Mouse (Mus musculus) MEL (cell line): Measurements from ENCODE around the gene Lce1l. TPM values are rescaled to one million over a fixed set of nuclear protein-coding genes. Genes with fewer than 3 reads are reported as not detected.

ENCODE experiments used
- DNase-seq: peaks from one replicate; pipeline ENCODE4 v3.0.0; 2011; ENCODE audit warnings: low read depth, low spot score
- H3K27ac ChIP-seq: 2 replicates; pipeline ENCODE4 v1.5.1; 2012; ENCODE audit warnings: low read depth, mild to moderate bottlenecking, control low read depth, low read length, moderate library complexity; ENCODE audit not compliant: control insufficient read depth
- H3K27me3 ChIP-seq, 2 experiments: fragments of 150-350 bp in 1 of 2; sonication (generic) in 1 of 2; 2 replicates each; pipeline ENCODE4 v1.6.1; 2012; ENCODE audit warnings: low read length in 2 of 2, mild to moderate bottlenecking in 2 of 2, improper control_type of control experiment in 1 of 2, moderate library complexity in 1 of 2; ENCODE audit not compliant: insufficient read depth in 2 of 2, control insufficient read depth in 1 of 2
- H3K36me3 ChIP-seq, 2 experiments: 2 replicates each; pipeline ENCODE4 v1.6.1; 2012 to 2014; ENCODE audit warnings: low read length in 2 of 2, improper control_type of control experiment in 1 of 2, inconsistent platforms in 1 of 2, mild to moderate bottlenecking in 1 of 2; ENCODE audit not compliant: insufficient read depth in 2 of 2, control insufficient read depth in 1 of 2
- H3K4me1 ChIP-seq, 2 experiments: fragments of 150-350 bp in 1 of 2; sonication (generic) in 1 of 2; 2 replicates each; pipeline ENCODE4 v1.6.1; 2012; ENCODE audit warnings: low read length in 2 of 2, improper control_type of control experiment in 1 of 2, mild to moderate bottlenecking in 1 of 2; ENCODE audit not compliant: insufficient read depth in 2 of 2, control insufficient read depth in 1 of 2
- H3K4me3 ChIP-seq, 2 experiments: fragments of 150-350 bp in 1 of 2; sonication (generic) in 1 of 2; 2 replicates each; pipeline ENCODE4 v1.5.1; 2012; ENCODE audit warnings: low read depth in 2 of 2, low read length in 2 of 2, mild to moderate bottlenecking in 2 of 2, moderate library complexity in 2 of 2, control low read depth in 1 of 2, improper control_type of control experiment in 1 of 2; ENCODE audit not compliant: control insufficient read depth in 1 of 2, insufficient read depth in 1 of 2
- H3K79me2 ChIP-seq: 2 replicates; pipeline ENCODE4 v1.6.1; 2012; ENCODE audit warnings: mild to moderate bottlenecking, low read length, moderate library complexity; ENCODE audit not compliant: control insufficient read depth, poor library complexity, insufficient read depth
- H3K9ac ChIP-seq: 2 replicates; pipeline ENCODE4 v1.6.1; 2012; ENCODE audit warnings: low read depth, mild to moderate bottlenecking, control low read depth, low read length, moderate library complexity; ENCODE audit not compliant: control insufficient read depth, poor library complexity, severe bottlenecking
- H3K9me3 ChIP-seq: fragments of 150-350 bp; sonication (generic); replicated peaks from 2 replicates; pipeline ENCODE4 v1.6.1; 2012; ENCODE audit warnings: mild to moderate bottlenecking, low read length, improper control_type of control experiment, moderate library complexity; ENCODE audit not compliant: insufficient read depth
- BHLHE40 ChIP-seq: IDR thresholded peaks from 2 replicates; pipeline ENCODE4 v1.6.1; 2012; ENCODE audit warnings: low read depth, mild to moderate bottlenecking, inconsistent platforms, low read length, improper control_type of control experiment, borderline replicate concordance
- CHD1 ChIP-seq: IDR thresholded peaks from 2 replicates; pipeline ENCODE4 v1.6.1; 2012; ENCODE audit warnings: low read depth, mild to moderate bottlenecking, inconsistent platforms, low read length, improper control_type of control experiment
- CHD2 ChIP-seq: IDR thresholded peaks from 2 replicates; pipeline ENCODE4 v1.6.1; 2011; ENCODE audit warnings: low read length, improper control_type of control experiment
- CTCF ChIP-seq, 3 experiments: IDR thresholded peaks in 2 of 3; conservative IDR thresholded peaks in 1 of 3; 2 replicates each; pipeline ENCODE4 v1.5.1; 2011 to 2012; ENCODE audit warnings: low read length in 3 of 3, low read depth in 2 of 3, mild to moderate bottlenecking in 2 of 3, improper control_type of control experiment in 1 of 3, inconsistent platforms in 1 of 3, mixed read lengths in 1 of 3, moderate library complexity in 1 of 3; ENCODE audit not compliant: control insufficient read depth in 1 of 3, insufficient read depth in 1 of 3, poor library complexity in 1 of 3, severe bottlenecking in 1 of 3
- E2F4 ChIP-seq: IDR thresholded peaks from 2 replicates; pipeline ENCODE4 v1.6.1; 2011; ENCODE audit warnings: low read depth, low read length, improper control_type of control experiment, borderline replicate concordance
- EP300 ChIP-seq, 2 experiments: IDR thresholded peaks; 2 replicates each; pipeline ENCODE4 v1.6.1; 2011; ENCODE audit warnings: improper control_type of control experiment in 2 of 2, low read length in 2 of 2, low read depth in 1 of 2, mild to moderate bottlenecking in 1 of 2
- ETS1 ChIP-seq: IDR thresholded peaks from 2 replicates; pipeline ENCODE4 v1.6.1; 2012; ENCODE audit warnings: low read depth, mild to moderate bottlenecking, inconsistent platforms, low read length, improper control_type of control experiment, moderate library complexity
- GABPA ChIP-seq: IDR thresholded peaks from 2 replicates; pipeline ENCODE4 v1.6.1; 2012; ENCODE audit warnings: low read depth, mild to moderate bottlenecking, inconsistent platforms, low read length, improper control_type of control experiment, moderate library complexity
- GATA1 ChIP-seq: IDR thresholded peaks from 2 replicates; pipeline ENCODE4 v1.6.1; 2011; ENCODE audit warnings: low read depth, low read length, improper control_type of control experiment
- HCFC1 ChIP-seq: IDR thresholded peaks from 2 replicates; pipeline ENCODE4 v1.6.1; 2012; ENCODE audit warnings: low read depth, mild to moderate bottlenecking, inconsistent platforms, low read length, improper control_type of control experiment, moderate library complexity
- JUND ChIP-seq: IDR thresholded peaks from 2 replicates; pipeline ENCODE4 v1.6.1; 2011; ENCODE audit warnings: low read depth, mild to moderate bottlenecking, improper control_type of control experiment, low read length
- KAT2A ChIP-seq: conservative IDR thresholded peaks from 2 replicates; pipeline ENCODE4 v1.6.1; 2012; ENCODE audit warnings: low read depth, low read length, improper control_type of control experiment, inconsistent platforms
- MAZ ChIP-seq: IDR thresholded peaks from 2 replicates; pipeline ENCODE4 v1.6.1; 2012; ENCODE audit warnings: low read depth, mild to moderate bottlenecking, inconsistent platforms, low read length, improper control_type of control experiment
- MXI1 ChIP-seq: IDR thresholded peaks from 2 replicates; pipeline ENCODE4 v1.6.1; 2011; ENCODE audit warnings: mild to moderate bottlenecking, low read depth, low read length, improper control_type of control experiment
- MYB ChIP-seq: IDR thresholded peaks from 2 replicates; pipeline ENCODE4 v1.6.1; 2011; ENCODE audit warnings: mild to moderate bottlenecking, low read depth, low read length, improper control_type of control experiment
- MYC ChIP-seq: IDR thresholded peaks from 2 replicates; pipeline ENCODE4 v1.6.1; 2011; ENCODE audit warnings: low read depth, mild to moderate bottlenecking, low read length, improper control_type of control experiment, moderate library complexity
- NELFE ChIP-seq: IDR thresholded peaks from 2 replicates; pipeline ENCODE4 v1.6.1; 2011; ENCODE audit warnings: low read depth, low read length, improper control_type of control experiment
- POLR2AphosphoS2 ChIP-seq: IDR thresholded peaks from 2 replicates; pipeline ENCODE4 v1.6.1; 2011; ENCODE audit warnings: low read length, improper control_type of control experiment
- RCOR1 ChIP-seq: IDR thresholded peaks from 2 replicates; pipeline ENCODE4 v1.6.1; 2012; ENCODE audit warnings: low read depth, mild to moderate bottlenecking, inconsistent platforms, low read length, improper control_type of control experiment
- SIN3A ChIP-seq: IDR thresholded peaks from 2 replicates; pipeline ENCODE4 v1.6.1; 2012; ENCODE audit warnings: low read length, improper control_type of control experiment, inconsistent platforms
- SMC3 ChIP-seq: IDR thresholded peaks from 2 replicates; pipeline ENCODE4 v1.6.1; 2011; ENCODE audit warnings: low read depth, low read length, improper control_type of control experiment
- TBP ChIP-seq: IDR thresholded peaks from 2 replicates; pipeline ENCODE4 v1.8.0; 2011; ENCODE audit warnings: low read depth, low read length, improper control_type of control experiment
- TCF12 ChIP-seq: IDR thresholded peaks from 2 replicates; pipeline ENCODE4 v1.6.1; 2014; ENCODE audit warnings: low read depth, mild to moderate bottlenecking, inconsistent platforms, low read length, improper control_type of control experiment, moderate library complexity
- UBTF ChIP-seq: IDR thresholded peaks from 2 replicates; pipeline ENCODE4 v1.6.1; 2012; ENCODE audit warnings: low read depth, mild to moderate bottlenecking, inconsistent platforms, low read length, improper control_type of control experiment, moderate library complexity, borderline replicate concordance; ENCODE audit not compliant: insufficient read depth
- USF1 ChIP-seq: IDR thresholded peaks from 2 replicates; pipeline ENCODE4 v1.6.1; 2014; ENCODE audit warnings: low read depth, mild to moderate bottlenecking, inconsistent platforms, low read length, improper control_type of control experiment, moderate library complexity
- USF2 ChIP-seq, 2 experiments: IDR thresholded peaks; 2 replicates each; pipeline ENCODE4 v1.6.1; 2011 to 2012; ENCODE audit warnings: improper control_type of control experiment in 2 of 2, low read length in 2 of 2, borderline replicate concordance in 1 of 2, inconsistent platforms in 1 of 2, low read depth in 1 of 2, mild to moderate bottlenecking in 1 of 2; ENCODE audit not compliant: insufficient read depth in 1 of 2
- ZC3H11A ChIP-seq: IDR thresholded peaks from 2 replicates; pipeline ENCODE4 v1.6.1; 2012; ENCODE audit warnings: low read depth, mild to moderate bottlenecking, inconsistent platforms, low read length, improper control_type of control experiment
- ZKSCAN1 ChIP-seq: IDR thresholded peaks from 2 replicates; pipeline ENCODE4 v1.6.1; 2012; ENCODE audit warnings: low read depth, mild to moderate bottlenecking, inconsistent platforms, low read length, improper control_type of control experiment, moderate library complexity
- ZNF384 ChIP-seq: IDR thresholded peaks from 2 replicates; pipeline ENCODE4 v1.6.1; 2012; ENCODE audit warnings: low read depth, mild to moderate bottlenecking, inconsistent platforms, low read length, improper control_type of control experiment
- polyA plus RNA-seq, 2 experiments: library from polyadenylated mRNA; stranded (reverse) in 1 of 2; unstranded in 1 of 2; fragments of >175 nt in 1 of 2; fragments of >200 nt in 1 of 2; gene quantifications; 2 replicates each; pipeline versions ENCODE4 v1.2.1 to v1.2.4; 2012; ENCODE audit warnings: low replicate concordance in 2 of 2, low read depth in 1 of 2; ENCODE audit not compliant: insufficient read length in 2 of 2, insufficient read depth in 1 of 2, missing spikeins in 1 of 2
- total RNA-seq: library from RNA; depleted of rRNA; stranded (reverse); fragments of 300-350 nt; gene quantifications from 2 replicates; pipeline ENCODE4 v1.2.3, GENCODE M21; 2012

Lce1l gene
- total and polyA plus RNA-seq, 3 experiments, result not detected

- TF ChIP-seq GATA1 (no peak), JUND (no peak)
These were observed 23.1 kb upstream of the Lce1l start (continued) for GRCm38 (mm10) chr3:92874180-92874579.

- Histone ChIP-seq H3K27ac (no peak within 1 kb of the TSS), H3K4me1 (no peaks in the 10 kb centered on the region)
- TF ChIP-seq GABPA, result no peak
- no peak for TF ChIP-seq UBTF
- no peak for TF ChIP-seq SMC3
- TF ChIP-seq HCFC1, result no peak
- no peak for TF ChIP-seq MYC
- no peak for TF ChIP-seq NELFE
- no peak for TF ChIP-seq MAZ
- TF ChIP-seq CHD2, result no peak
- no peak for TF ChIP-seq CTCF (IDR thresholded peaks at IDR 0.05 in 2 of 3, conservative IDR thresholded peaks at IDR 0.05 in 1 of 3; ENCODE audit: control insufficient read depth in 1 of 3, insufficient read depth in 1 of 3, low read depth in 2 of 3, low read length in 3 of 3, poor library complexity in 1 of 3, severe bottlenecking in 1 of 3)
- no peak for TF ChIP-seq TBP
- TF ChIP-seq USF2 (IDR thresholded peaks at IDR 0.05; ENCODE audit: borderline replicate concordance in 1 of 2, insufficient read depth in 1 of 2, low read depth in 1 of 2, low read length in 2 of 2), result no peak
- TF ChIP-seq E2F4, result no peak
- no peak for TF ChIP-seq EP300 (IDR thresholded peaks at IDR 0.05; ENCODE audit: low read depth in 1 of 2, low read length in 2 of 2)
- no peak for TF ChIP-seq POLR2AphosphoS2
- TF ChIP-seq KAT2A, result no peak
- no peak for TF ChIP-seq SIN3A
- TF ChIP-seq, all 39 proteins: peak for 0
- no peak within 1 kb of the TSS for H3K4me3 ChIP-seq
- H3K9me3 ChIP-seq, result no peaks in the 10 kb centered on the region
- H3K27me3 ChIP-seq, result no peaks in the 10 kb centered on the region
- no peak for DNase-seq
- H3K79me2 ChIP-seq, result no peaks in the 10 kb centered on the region
- no peaks in the 10 kb centered on the region for H3K36me3 ChIP-seq
- H3K9ac ChIP-seq, result no peak within 1 kb of the TSS
These were observed 19.0 kb upstream of the Lce1l start, which contains the start of gene 2310050C09Rik for GRCm38 (mm10) chr3:92870116-92870515. Gene 2310050C09Rik (minus strand): TSS chr3:92870216.

- Histone ChIP-seq H3K27me3 (no peaks in the 10 kb centered on the region), H3K4me3 (no peak within 1 kb of the TSS), H3K79me2 (no peaks in the 10 kb centered on the region), H3K9ac (no peak within 1 kb of the TSS), H3K36me3 (no peaks in the 10 kb centered on the region), H3K27ac (no peak within 1 kb of the TSS), H3K4me1 (no peaks in the 10 kb centered on the region), H3K9me3 (no peaks in the 10 kb centered on the region)
- TF ChIP-seq POLR2AphosphoS2 (no peak), GABPA (no peak), TCF12 (no peak), CHD2 (no peak), MXI1 (no peak), ZKSCAN1 (no peak), CHD1 (no peak), ZNF384 (no peak), RCOR1 (no peak), TBP (no peak), MYB (no peak), ETS1 (no peak), USF1 (no peak), BHLHE40 (no peak), GATA1 (no peak), ZC3H11A (no peak), HCFC1 (no peak), JUND (no peak)
- no peak for DNase-seq
These were observed 24.0 kb downstream of the Lce1l start, which contains the start of gene Kprp for GRCm38 (mm10) chr3:92827108-92827507. Gene Kprp (minus strand): TSS chr3:92827247.
